Mouse (Mus musculus) intestine, postnatal 0 days (tissue): ENCODE results near the gene Hnrnpll. TPM values are rescaled to one million over a fixed set of nuclear protein-coding genes. Genes with fewer than 3 reads are reported as not detected.
A peak's percentile ranks its signal among the peaks of the same experiment; 100 is the strongest.
"Not testable (repeated sequence)": the region's sequence is repeated elsewhere in the genome, so short reads cannot be mapped to it uniquely, and the experiment has no call there.

ENCODE experiments used
- ATAC-seq: fragments of 200-750 bp; cut with Nextera tagmentation; 2 replicates; pipeline ENCODE4 v1.8.0; 2017; ENCODE audit warnings: mild to moderate bottlenecking, moderate TSS enrichment, moderate library complexity
- H3K27ac ChIP-seq: fragments of 300-500 bp; sonication (generic); 2 replicates; pipeline ENCODE4 v1.5.1; 2014; ENCODE audit warnings: mild to moderate bottlenecking, low read depth, low read length, moderate library complexity
- H3K27me3 ChIP-seq: fragments of 300-500 bp; sonication (generic); replicated peaks from 2 replicates; pipeline ENCODE4 v1.6.1; 2014; ENCODE audit warnings: low read length, mixed read lengths; ENCODE audit not compliant: control insufficient read depth, insufficient read depth
- H3K36me3 ChIP-seq: fragments of 300-500 bp; sonication (generic); 2 replicates; pipeline ENCODE4 v1.6.1; 2014; ENCODE audit warnings: mild to moderate bottlenecking, moderate library complexity; ENCODE audit not compliant: control insufficient read depth, insufficient read depth
- H3K4me1 ChIP-seq: fragments of 300-500 bp; sonication (generic); replicated peaks from 2 replicates; pipeline ENCODE4 v1.6.1; 2014; ENCODE audit warnings: antibody characterized with exemption, low read length, mixed read lengths; ENCODE audit not compliant: control insufficient read depth, insufficient read depth
- H3K4me2 ChIP-seq: fragments of 300-500 bp; sonication (generic); replicated peaks from 2 replicates; pipeline ENCODE4 v1.6.1; 2014; ENCODE audit warnings: low read depth, mild to moderate bottlenecking, moderate library complexity
- H3K4me3 ChIP-seq: fragments of 300-500 bp; sonication (generic); 2 replicates; pipeline ENCODE4 v1.5.1; 2014; ENCODE audit warnings: low read depth, low read length
- H3K9ac ChIP-seq: fragments of 300-500 bp; sonication (generic); 2 replicates; pipeline ENCODE4 v1.6.1; 2014; ENCODE audit warnings: mild to moderate bottlenecking, low read depth, low read length
- H3K9me3 ChIP-seq: fragments of 300-500 bp; sonication (generic); 2 replicates; pipeline ENCODE4 v1.6.1; 2016; ENCODE audit warnings: mixed run types; ENCODE audit not compliant: control insufficient read depth
- CTCF ChIP-seq: sonication (generic); IDR thresholded peaks from 2 replicates; pipeline ENCODE4 v1.5.1; 2016; ENCODE audit warnings: low read depth, mild to moderate bottlenecking, control low read depth, antibody characterized with exemption, moderate library complexity
- whole genome bisulfite sequencing: fragments of 180-500 bp; shearing (Covaris S2); extraction: QIAGEN DNeasy Blood & Tissue Kit; methylation state at CpG from one replicate; pipeline ENCODE4 v1.1.7; 2014; 5-methylcytosine and 5-hydroxymethylcytosine counted together
- polyA plus RNA-seq: library from polyadenylated mRNA; unstranded; fragments of >200 nt; fragmentation: Nextera tagmentation; extraction: Ambion mirVana; gene quantifications from 2 replicates; pipeline ENCODE4 v1.2.1, GENCODE M21; 2015

The Hnrnpll gene
- polyA plus RNA-seq, 1 experiment from 2014 or later = 21.9 TPM

DNA sequence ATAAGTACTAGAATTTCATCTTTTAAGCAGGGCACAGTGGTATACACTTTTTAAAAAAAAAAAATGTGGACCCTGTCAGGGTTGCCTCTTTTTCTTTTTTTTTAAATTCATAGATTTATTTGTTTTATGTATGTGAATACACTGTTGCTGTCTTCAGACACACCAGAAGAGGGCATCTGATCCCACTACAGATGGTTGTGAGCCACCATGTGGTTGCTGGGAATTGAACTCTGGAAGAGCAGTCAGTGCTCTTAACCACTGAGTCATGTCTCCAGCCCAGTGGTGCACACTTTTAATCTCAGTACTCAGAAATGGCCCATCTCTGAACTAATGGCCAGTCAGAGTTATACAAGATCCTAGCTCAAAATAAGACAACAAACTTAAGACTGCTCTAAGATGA is 12.8 kb downstream of the Hnrnpll start:
- not testable (repeated sequence) for ATAC-seq, H3K9ac ChIP-seq, H3K27me3 ChIP-seq, H3K4me2 ChIP-seq, H3K4me3 ChIP-seq, H3K4me1 ChIP-seq, H3K9me3 ChIP-seq, H3K27ac ChIP-seq
- H3K36me3 ChIP-seq = peaks cover 30% of the 10 kb centered on the region
- peak; percentile 32; the same call in 1 of the 2 replicates for TF ChIP-seq CTCF

DNA sequence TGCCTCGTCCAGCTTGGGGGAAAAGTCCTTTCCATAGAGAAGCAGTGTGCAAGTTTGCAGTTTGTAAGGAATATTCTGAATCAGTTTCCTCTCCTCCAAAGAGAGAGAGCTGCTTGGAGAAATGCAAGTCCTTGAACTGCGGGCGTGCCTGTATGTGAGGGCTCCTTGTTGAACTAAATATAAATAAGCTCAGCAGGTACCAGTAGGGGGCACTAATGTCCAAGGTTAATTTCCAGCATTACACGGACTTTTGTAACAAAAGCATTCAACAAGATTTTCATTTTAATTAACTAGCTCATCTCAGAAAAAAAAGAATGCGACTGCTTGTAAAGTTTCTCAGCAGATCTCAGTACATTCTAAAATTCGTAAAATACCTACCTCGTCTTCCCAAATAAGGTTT is 13.9 kb downstream of the Hnrnpll start:
- H3K27me3 ChIP-seq = no peaks in the 10 kb centered on the region
- no peak for ATAC-seq
- H3K27ac ChIP-seq = no peak overlapping the region
- no peaks in the 10 kb centered on the region for H3K4me1 ChIP-seq
- H3K9me3 ChIP-seq = no peaks in the 10 kb centered on the region
- WGBS = 60% methylated on average over 7 of the region's 7 CpGs
- no peak overlapping the region for H3K9ac ChIP-seq
- peaks cover 30% of the 10 kb centered on the region for H3K36me3 ChIP-seq
- no peak overlapping the region for H3K4me2 ChIP-seq
- TF ChIP-seq CTCF = peak; percentile 77
- H3K4me3 ChIP-seq = no peak overlapping the region

DNA sequence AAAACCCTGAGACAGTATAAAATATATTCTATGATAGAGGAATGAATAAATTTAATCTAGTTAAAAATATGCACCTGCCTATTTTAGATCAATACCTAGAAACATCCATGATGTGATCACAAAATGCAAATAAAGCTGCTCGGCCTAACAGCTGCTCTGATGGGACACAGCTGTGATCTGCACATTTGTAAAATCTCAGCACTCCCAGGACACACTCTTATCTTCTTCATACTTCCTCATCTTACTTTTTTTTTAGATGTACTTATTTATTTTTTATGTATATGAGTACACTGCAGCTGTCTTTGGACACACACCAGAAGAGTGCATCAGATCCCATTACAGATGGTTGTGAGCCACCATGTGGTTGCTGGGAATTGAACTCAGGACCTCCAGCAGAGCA is 20.4 kb downstream of the Hnrnpll start:
- WGBS = 70% methylated on average over 1 of the region's 1 CpGs
- no peak for ATAC-seq
- no peaks in the 10 kb centered on the region for H3K4me1 ChIP-seq

DNA sequence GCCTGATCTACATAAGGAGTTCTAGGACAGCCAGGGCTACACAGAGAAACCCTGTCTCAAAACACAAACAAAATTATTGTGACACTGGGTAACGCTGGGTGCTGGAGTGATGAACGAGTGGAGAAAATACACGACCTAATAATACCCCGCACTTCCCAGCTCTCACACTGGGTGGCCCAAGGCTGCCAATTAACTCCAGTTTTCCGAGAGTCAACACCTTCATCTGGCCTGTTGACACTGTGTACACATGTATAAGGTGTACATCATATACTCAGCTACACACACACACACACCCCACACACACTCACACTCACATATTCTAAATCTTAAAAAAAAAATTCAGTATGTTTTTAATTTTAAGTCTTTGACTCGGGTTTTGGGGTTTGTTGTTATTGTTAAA is 33.5 kb downstream of the Hnrnpll start:
- peaks cover 35% of the 10 kb centered on the region for H3K36me3 ChIP-seq
- no peak for ATAC-seq
- no peaks in the 10 kb centered on the region for H3K27me3 ChIP-seq
- H3K9me3 ChIP-seq = no peaks in the 10 kb centered on the region
- H3K4me3 ChIP-seq = no peak overlapping the region
- H3K4me1 ChIP-seq = no peaks in the 10 kb centered on the region
- WGBS = 91% methylated on average over 6 of the region's 6 CpGs
- no peak overlapping the region for H3K27ac ChIP-seq
- H3K9ac ChIP-seq = no peak overlapping the region
- no peak overlapping the region for H3K4me2 ChIP-seq
- peak; percentile 10; the same call in 1 of the 2 replicates for TF ChIP-seq CTCF

More for the DNA sequence above, 20.4 kb downstream of the Hnrnpll start:
- Histone ChIP-seq H3K27ac (no peak overlapping the region), H3K27me3 (no peaks in the 10 kb centered on the region), H3K9ac (no peak overlapping the region), H3K4me2 (no peak overlapping the region), H3K9me3 (no peaks in the 10 kb centered on the region), H3K4me3 (no peak overlapping the region), H3K36me3 (peaks cover 31% of the 10 kb centered on the region)
- TF ChIP-seq CTCF = no peak

DNA sequence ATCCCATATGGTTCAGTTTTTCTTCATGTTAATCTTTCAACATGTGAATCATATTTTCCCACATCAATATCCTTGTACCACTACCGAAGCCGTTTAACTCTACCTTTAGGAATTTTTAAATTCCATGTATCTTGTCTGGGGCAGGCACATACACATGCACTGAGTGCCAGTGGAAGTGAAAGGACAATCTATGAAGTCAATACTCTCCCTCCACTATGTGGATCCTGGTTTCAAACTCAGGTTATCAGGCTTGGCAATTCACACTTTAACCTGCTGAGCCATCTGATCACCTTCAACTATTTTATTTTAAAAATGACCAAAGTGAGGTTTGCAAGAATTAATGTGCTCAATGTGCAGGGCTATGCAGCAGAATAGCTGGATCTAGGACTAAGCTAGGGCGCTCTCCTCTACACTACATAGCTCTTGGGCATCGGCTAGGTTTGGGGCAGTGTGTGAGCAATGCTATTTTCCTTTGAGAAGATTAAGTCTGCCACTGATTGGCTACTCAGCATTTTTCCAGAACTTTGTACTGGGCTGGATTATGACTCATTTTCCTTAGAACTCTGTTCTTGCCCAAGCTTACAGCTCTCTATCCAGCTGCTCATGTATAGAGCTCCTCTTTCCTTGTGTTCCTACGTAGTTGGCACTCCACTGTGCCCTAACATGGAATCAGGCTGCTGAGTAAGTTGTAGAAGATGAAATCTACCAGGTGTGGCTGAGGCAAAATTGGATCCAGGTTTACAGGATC is 35.8 kb downstream of the Hnrnpll start:
- H3K27ac ChIP-seq = 0 out of 2 replicates have a peak overlapping the region, but pooled peaks have one; percentile 3
- H3K9me3 ChIP-seq = no peaks in the 10 kb centered on the region
- H3K27me3 ChIP-seq = no peaks in the 10 kb centered on the region
- no peaks in the 10 kb centered on the region for H3K4me1 ChIP-seq
- H3K4me2 ChIP-seq = no peak overlapping the region
- 78% methylated on average over 5 of the region's 5 CpGs for WGBS
- H3K36me3 ChIP-seq = peaks cover 20% of the 10 kb centered on the region
- peak; percentile 92 for ATAC-seq
- H3K9ac ChIP-seq = no peak overlapping the region
- H3K4me3 ChIP-seq = no peak overlapping the region
- no peak for TF ChIP-seq CTCF

DNA sequence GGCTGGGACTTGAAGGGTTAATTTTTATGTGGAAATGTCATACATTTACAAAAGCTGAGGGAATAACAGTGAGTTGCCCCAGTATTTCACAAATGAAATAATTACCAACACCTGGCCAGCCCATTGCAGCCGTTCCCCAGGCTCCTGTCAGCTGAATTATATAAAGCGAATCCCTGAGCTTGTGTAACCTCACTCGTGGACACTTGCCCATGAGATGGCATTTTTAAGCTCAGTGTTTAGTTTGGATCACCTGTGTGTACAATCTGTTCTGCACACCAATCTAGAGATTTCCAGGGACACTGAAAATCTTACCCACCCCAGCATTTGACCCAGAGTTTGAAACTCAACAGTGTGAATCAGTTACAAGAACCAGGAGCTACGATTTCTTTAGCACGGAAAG is 40.0 kb downstream of the Hnrnpll start:
- H3K4me1 ChIP-seq = no peaks in the 10 kb centered on the region
- no peak overlapping the region for H3K9ac ChIP-seq
- H3K36me3 ChIP-seq = no peaks in the 10 kb centered on the region
- H3K9me3 ChIP-seq = no peaks in the 10 kb centered on the region
- no peaks in the 10 kb centered on the region for H3K27me3 ChIP-seq
- no peak for ATAC-seq
- 66% methylated on average over 5 of the region's 5 CpGs for WGBS
- no peak overlapping the region for H3K4me2 ChIP-seq
- no peak for TF ChIP-seq CTCF
- no peak overlapping the region for H3K4me3 ChIP-seq
- no peak overlapping the region for H3K27ac ChIP-seq
